Mouse (Mus musculus) CH12.LX (cell line): ENCODE measurements around the gene Sycp2l. TPM values are rescaled to one million over a fixed set of nuclear protein-coding genes. Genes with fewer than 3 reads are reported as not detected.

ENCODE experiments used
- DNase-seq: peaks from one replicate; pipeline ENCODE4 v3.0.0-alpha.2; 2013; ENCODE audit errors: extremely low read depth
- H3K27ac ChIP-seq: 2 replicates; pipeline ENCODE4 v1.5.1; 2012; ENCODE audit warnings: low read depth, mild to moderate bottlenecking, control low read depth, moderate library complexity; ENCODE audit not compliant: insufficient read depth
- H3K27me3 ChIP-seq: replicated peaks from 2 replicates; pipeline ENCODE3; 2012; ENCODE audit warnings: inconsistent platforms
- H3K36me3 ChIP-seq, 2 experiments: replicated peaks in 1 of 2; 2 replicates each; pipeline versions ENCODE3 to v1.6.1; 2012; ENCODE audit warnings: inconsistent platforms in 1 of 2, low read length in 1 of 2, mild to moderate bottlenecking in 1 of 2, mixed read lengths in 1 of 2, moderate library complexity in 1 of 2; ENCODE audit not compliant: control insufficient read depth in 1 of 2, insufficient read depth in 1 of 2
- H3K4me1 ChIP-seq, 2 experiments: 2 replicates each; pipeline ENCODE4 v1.6.1; 2012; ENCODE audit warnings: inconsistent platforms in 1 of 2, moderate library complexity in 1 of 2; ENCODE audit not compliant: insufficient read depth in 2 of 2, control insufficient read depth in 1 of 2
- H3K4me2 ChIP-seq: 2 replicates; pipeline ENCODE4 v1.6.1; 2012; ENCODE audit warnings: low read depth, mild to moderate bottlenecking, control low read depth; ENCODE audit not compliant: poor library complexity, insufficient read depth, severe bottlenecking
- H3K4me3 ChIP-seq, 3 experiments: fragments of 150-350 bp in 1 of 3; sonication (generic) in 1 of 3; replicated peaks in 1 of 3; 2 replicates each; pipeline versions ENCODE3 to v1.5.1; 2011 to 2012; ENCODE audit warnings: low read depth in 2 of 3, low read length in 2 of 3, mild to moderate bottlenecking in 2 of 3, moderate library complexity in 2 of 3, control low read depth in 1 of 3, improper control_type of control experiment in 1 of 3, inconsistent platforms in 1 of 3, mixed read lengths in 1 of 3; ENCODE audit not compliant: poor library complexity in 1 of 3
- H3K79me2 ChIP-seq: replicated peaks from 2 replicates; pipeline ENCODE4 v1.6.1; 2012; ENCODE audit warnings: mild to moderate bottlenecking, moderate library complexity; ENCODE audit not compliant: control insufficient read depth, poor library complexity, insufficient read depth, severe bottlenecking; ENCODE audit errors: extremely low read depth
- H3K9ac ChIP-seq: 2 replicates; pipeline ENCODE4 v1.6.1; 2012; ENCODE audit warnings: low read depth, mild to moderate bottlenecking, control low read depth, moderate library complexity; ENCODE audit not compliant: insufficient read depth
- H3K9me3 ChIP-seq: replicated peaks from 2 replicates; pipeline ENCODE3; 2012; ENCODE audit warnings: low read length, inconsistent platforms, mixed read lengths
- BHLHE40 ChIP-seq: IDR thresholded peaks from 2 replicates; pipeline ENCODE4 v1.6.1; 2011; ENCODE audit warnings: mild to moderate bottlenecking, low read depth, low read length, improper control_type of control experiment
- CHD2 ChIP-seq: IDR thresholded peaks from 2 replicates; pipeline ENCODE4 v1.6.1; 2011; ENCODE audit warnings: low read length, improper control_type of control experiment
- CTCF ChIP-seq, 2 experiments: IDR thresholded peaks in 1 of 2; conservative IDR thresholded peaks in 1 of 2; 2 replicates each; pipeline ENCODE4 v1.5.1; 2011 to 2012; ENCODE audit warnings: low read depth in 2 of 2, low read length in 2 of 2, improper control_type of control experiment in 1 of 2, inconsistent platforms in 1 of 2, mild to moderate bottlenecking in 1 of 2, moderate library complexity in 1 of 2
- E2F4 ChIP-seq: IDR thresholded peaks from 2 replicates; pipeline ENCODE4 v1.6.1; 2011; ENCODE audit warnings: low read depth, low read length, improper control_type of control experiment; ENCODE audit not compliant: insufficient replicate concordance
- ELF1 ChIP-seq: IDR thresholded peaks from 2 replicates; pipeline ENCODE4 v1.6.1; 2014; ENCODE audit warnings: low read depth, mild to moderate bottlenecking, inconsistent platforms, low read length, improper control_type of control experiment
- EP300 ChIP-seq: IDR thresholded peaks from 2 replicates; pipeline ENCODE4 v1.6.1; 2011; ENCODE audit warnings: low read length, improper control_type of control experiment
- GABPA ChIP-seq: IDR thresholded peaks from 2 replicates; pipeline ENCODE4 v1.6.1; 2012; ENCODE audit warnings: low read depth, low read length, improper control_type of control experiment, inconsistent platforms; ENCODE audit not compliant: insufficient replicate concordance
- IRF4 ChIP-seq: IDR thresholded peaks from 2 replicates; pipeline ENCODE4 v1.6.1; 2014; ENCODE audit warnings: low read depth, mild to moderate bottlenecking, inconsistent platforms, low read length, improper control_type of control experiment
- MEF2A ChIP-seq: IDR thresholded peaks from 2 replicates; pipeline ENCODE4 v1.6.1; 2014; ENCODE audit warnings: low read depth, mild to moderate bottlenecking, inconsistent platforms, low read length, improper control_type of control experiment, borderline replicate concordance
- MXI1 ChIP-seq: IDR thresholded peaks from 2 replicates; pipeline ENCODE4 v1.6.1; 2011; ENCODE audit warnings: mild to moderate bottlenecking, low read depth, low read length, improper control_type of control experiment
- MYC ChIP-seq: IDR thresholded peaks from 2 replicates; pipeline ENCODE4 v1.6.1; 2011; ENCODE audit warnings: low read depth, mild to moderate bottlenecking, improper control_type of control experiment, low read length
- NRF1 ChIP-seq: IDR thresholded peaks from 2 replicates; pipeline ENCODE4 v1.6.1; 2014; ENCODE audit warnings: low read depth, mild to moderate bottlenecking, inconsistent platforms, low read length, improper control_type of control experiment, moderate library complexity
- POLR2A ChIP-seq: IDR thresholded peaks from 2 replicates; pipeline ENCODE4 v1.6.1; 2011; ENCODE audit warnings: low read depth, mild to moderate bottlenecking, improper control_type of control experiment, low read length
- SMC3 ChIP-seq: IDR thresholded peaks from 2 replicates; pipeline ENCODE4 v1.6.1; 2011; ENCODE audit warnings: low read depth, low read length, improper control_type of control experiment
- TCF12 ChIP-seq: IDR thresholded peaks from 2 replicates; pipeline ENCODE4 v1.6.1; 2014; ENCODE audit warnings: low read depth, mild to moderate bottlenecking, inconsistent platforms, low read length, improper control_type of control experiment
- UBTF ChIP-seq: IDR thresholded peaks from 2 replicates; pipeline ENCODE4 v1.6.1; 2012; ENCODE audit warnings: low read depth, mild to moderate bottlenecking, inconsistent platforms, low read length, improper control_type of control experiment, moderate library complexity
- USF1 ChIP-seq: IDR thresholded peaks from 2 replicates; pipeline ENCODE4 v1.6.1; 2014; ENCODE audit warnings: low read depth, mild to moderate bottlenecking, inconsistent platforms, low read length, improper control_type of control experiment
- ZKSCAN1 ChIP-seq: IDR thresholded peaks from 2 replicates; pipeline ENCODE4 v1.6.1; 2012; ENCODE audit warnings: low read depth, inconsistent platforms, low read length, improper control_type of control experiment, borderline replicate concordance
- dilution Hi-C: fragments of 300-500 bp; cut with MboI; formaldehyde crosslinking; loops from 2 replicates; pipeline ENCODE4 v1.14.3; 2020; ENCODE audit warnings: low sequenced_read_pairs; ENCODE audit not compliant: extremely low pct_unique_long_range_greater_than_20kb, extremely low pct_ligation_motif_present
- in situ Hi-C: fragments of 300-500 bp; cut with MboI; formaldehyde crosslinking; loops from 3 replicates; pipeline ENCODE4 v1.14.3; 2019; ENCODE audit warnings: low sequenced_read_pairs, low pct_ligation_motif_present, low pct_unique_long_range_greater_than_20kb, mixed read lengths
- polyA plus RNA-seq: library from polyadenylated mRNA; unstranded; fragments of >175 nt; gene quantifications from 2 replicates; pipeline ENCODE4 v1.2.1, GENCODE M21; 2012; ENCODE audit warnings: low read depth; ENCODE audit not compliant: insufficient read length
- total RNA-seq, 2 experiments: library from RNA; depleted of rRNA; stranded (reverse); fragments of 300-350 nt in 1 of 2; fragments of >200 nt in 1 of 2; gene quantifications; 2 replicates each; pipeline ENCODE4 v1.2.3; 2012 to 2014

The Sycp2l gene
- total and polyA plus RNA-seq, 3 experiments: 0.21 to 1.3 (median 0.36) TPM

- Histone ChIP-seq H3K4me3 (no peak overlapping the region), H3K27ac (no peak overlapping the region)
- DNase-seq: peak; percentile 54
- TF ChIP-seq MXI1 (no peak), BHLHE40 (peak; percentile 31; the same call in 1 of the 2 replicates), CTCF (conservative IDR thresholded peaks at IDR 0.05 in 1 of 2, IDR thresholded peaks at IDR 0.05 in 1 of 2; ENCODE audit: low read depth in 2 of 2, low read length in 2 of 2) (0 out of 4 replicates have a peak, but pooled peaks of 1 of the 2 experiments have one; percentile 1), MYC (no peak), IRF4 (peak; percentile 34), POLR2A (no peak), CHD2 (no peak), ZKSCAN1 (no peak), SMC3 (0 out of 2 replicates have a peak, but pooled peaks have one; percentile 2), MEF2A (no peak)
- TF ChIP-seq, all 38 proteins: peak for 4
- dilution Hi-C loops (no loop called here), in situ Hi-C loops (loop anchor here (25.0 kb wide), 1 partner anchor 434 kb away; no protein-coding TSS in a partner anchor)
- no peaks in the 10 kb centered on the region for H3K27me3 ChIP-seq
- no peaks in the 10 kb centered on the region for H3K79me2 ChIP-seq
- peak overlapping the region; percentile 48 for H3K4me2 ChIP-seq
- peaks cover 0 to 2% of the 10 kb centered on the region in 2 experiments for H3K36me3 ChIP-seq
- H3K4me1 ChIP-seq: peaks cover 0 to 18% of the 10 kb centered on the region in 2 experiments; a peak in 2 of 4 replicates
- H3K9me3 ChIP-seq: no peaks in the 10 kb centered on the region
- peak overlapping the region; percentile 5; the same call in 1 of the 2 replicates for H3K9ac ChIP-seq
Measured at GRCm38 (mm10) chr13:41128326-41128725, 14.2 kb downstream of the Sycp2l start.

- no peak overlapping the region for H3K4me3 ChIP-seq
Measured at GRCm38 (mm10) chr13:41129061-41129460, 15.0 kb downstream of the Sycp2l start.

More at GRCm38 (mm10) chr13:41129061-41129460, 15.0 kb downstream of the Sycp2l start:
- Histone ChIP-seq H3K27ac (no peak overlapping the region), H3K4me2 (no peak overlapping the region), H3K4me1 (peaks cover 0 to 18% of the 10 kb centered on the region in 2 experiments; a peak in 2 of 4 replicates), H3K9me3 (no peaks in the 10 kb centered on the region), H3K9ac (no peak overlapping the region), H3K36me3 (peaks cover 0 to 2% of the 10 kb centered on the region in 2 experiments), H3K79me2 (no peaks in the 10 kb centered on the region), H3K27me3 (no peaks in the 10 kb centered on the region)
- TF ChIP-seq MEF2A (no peak), UBTF (no peak), MXI1 (no peak), EP300 (no peak), CHD2 (no peak), ELF1 (no peak), NRF1 (no peak), POLR2A (no peak), E2F4 (no peak), GABPA (no peak), MYC (no peak), ZKSCAN1 (no peak), TCF12 (no peak), USF1 (no peak)
- DNase-seq: no peak
- dilution Hi-C loops (no loop called here), in situ Hi-C loops (loop anchor here (25.0 kb wide), 1 partner anchor 433 kb away; no protein-coding TSS in a partner anchor)
